Mouse (Mus musculus): ENCODE results near the gene Ggn. TPM values are rescaled to one million over a fixed set of nuclear protein-coding genes. Genes with fewer than 3 reads are reported as not detected.

The Ggn gene
- total and polyA plus RNA-seq, 2 experiments from 2014 or later, result 0.41 to 0.73 TPM

GRCm38 (mm10) chr7:29146625-29147367 is 23.2 kb upstream of the Ggn start:
- H3K27ac ChIP-seq, result no peak overlapping the region
- no peak for DNase-seq (ENCODE audit: low spot score)
- H3K9ac ChIP-seq (replicated peaks; ENCODE audit: low read length), result no peak overlapping the region
- H3K27me3 ChIP-seq (ENCODE audit: insufficient read depth, low read length), result no peaks in the 10 kb centered on the region
- ATAC-seq, result no peak
- no peak for TF ChIP-seq CTCF (IDR thresholded peaks at IDR 0.05; ENCODE audit: low read depth)
- no peaks in the 10 kb centered on the region for H3K4me1 ChIP-seq (ENCODE audit: insufficient read depth, low read length)
- 86% methylated on average over 7 of the region's 7 CpGs for WGBS
- H3K4me3 ChIP-seq (ENCODE audit: low read length), result no peak overlapping the region
- no peak overlapping the region for H3K4me2 ChIP-seq (ENCODE audit: low read depth, low read length)
- H3K9me3 ChIP-seq (ENCODE audit: low read length), result no peaks in the 10 kb centered on the region
- H3K36me3 ChIP-seq (ENCODE audit: insufficient read depth, low read length), result no peaks in the 10 kb centered on the region

- DNase-seq (ENCODE audit: low spot score) (no peak), ATAC-seq (no peak)
- H3K36me3 ChIP-seq (ENCODE audit: insufficient read depth, low read length), result no peaks in the 10 kb centered on the region
- 91% methylated on average over 15 of the region's 15 CpGs for WGBS
- H3K4me2 ChIP-seq (ENCODE audit: low read depth, low read length), result no peak overlapping the region
- H3K4me3 ChIP-seq (ENCODE audit: low read length), result no peak overlapping the region
- TF ChIP-seq CTCF (IDR thresholded peaks at IDR 0.05; ENCODE audit: low read depth), result no peak
- H3K4me1 ChIP-seq (ENCODE audit: insufficient read depth, low read length), result no peaks in the 10 kb centered on the region
- no peak overlapping the region for H3K27ac ChIP-seq
- no peak overlapping the region for H3K9ac ChIP-seq (replicated peaks; ENCODE audit: low read length)
- H3K27me3 ChIP-seq (ENCODE audit: insufficient read depth, low read length), result no peaks in the 10 kb centered on the region
- H3K9me3 ChIP-seq (ENCODE audit: low read length), result no peaks in the 10 kb centered on the region
Measured at GRCm38 (mm10) chr7:29148771-29149170, 21.2 kb upstream of the Ggn start.

GRCm38 (mm10) chr7:29151486-29151885 is 18.5 kb upstream of the Ggn start:
- 69% methylated on average over 10 of the region's 10 CpGs for WGBS
- no peaks in the 10 kb centered on the region for H3K36me3 ChIP-seq (ENCODE audit: insufficient read depth, low read length)

GRCm38 (mm10) chr7:29154018-29154720 is 15.8 kb upstream of the Ggn start:
- WGBS, result 96% methylated on average over 14 of the region's 14 CpGs
- H3K4me3 ChIP-seq (ENCODE audit: low read length), result no peak overlapping the region
- no peak; the same call in 1 of the 2 replicates for TF ChIP-seq CTCF (IDR thresholded peaks at IDR 0.05; ENCODE audit: low read depth)

More at GRCm38 (mm10) chr7:29151486-29151885, 18.5 kb upstream of the Ggn start:
- Histone ChIP-seq H3K4me1 (ENCODE audit: insufficient read depth, low read length) (0 out of 2 replicates have a peak, but pooled peaks cover under 1% of the 10 kb centered on the region), H3K27ac (no peak overlapping the region), H3K4me2 (ENCODE audit: low read depth, low read length) (no peak overlapping the region), H3K4me3 (ENCODE audit: low read length) (no peak overlapping the region), H3K9ac (replicated peaks; ENCODE audit: low read length) (no peak overlapping the region), H3K27me3 (ENCODE audit: insufficient read depth, low read length) (no peaks in the 10 kb centered on the region), H3K9me3 (ENCODE audit: low read length) (no peaks in the 10 kb centered on the region)
- TF ChIP-seq CTCF (IDR thresholded peaks at IDR 0.05; ENCODE audit: low read depth), result no peak
- DNase-seq (ENCODE audit: low spot score), result no peak
- ATAC-seq, result no peak

GRCm38 (mm10) chr7:29155196-29155837 is 14.7 kb upstream of the Ggn start:
- H3K27ac ChIP-seq, result peak overlapping the region; percentile 92
- H3K4me2 ChIP-seq (ENCODE audit: low read depth, low read length), result peak overlapping the region; percentile 92
- 0 out of 2 replicates have a peak, but pooled peaks cover 3% of the 10 kb centered on the region for H3K4me1 ChIP-seq (ENCODE audit: insufficient read depth, low read length)
- peak overlapping the region; percentile 82 for H3K4me3 ChIP-seq (ENCODE audit: low read length)
- DNase-seq (ENCODE audit: low spot score), result peak; percentile 92
- no peaks in the 10 kb centered on the region for H3K9me3 ChIP-seq (ENCODE audit: low read length)
- no peaks in the 10 kb centered on the region for H3K36me3 ChIP-seq (ENCODE audit: insufficient read depth, low read length)
- peak; percentile 91 for ATAC-seq
- WGBS, result 7% methylated on average over 36 of the region's 37 CpGs
- no peaks in the 10 kb centered on the region for H3K27me3 ChIP-seq (ENCODE audit: insufficient read depth, low read length)
- H3K9ac ChIP-seq (replicated peaks; ENCODE audit: low read length), result peak overlapping the region; percentile 80
- TF ChIP-seq CTCF (IDR thresholded peaks at IDR 0.05; ENCODE audit: low read depth), result no peak

More at GRCm38 (mm10) chr7:29154018-29154720, 15.8 kb upstream of the Ggn start:
- Histone ChIP-seq H3K36me3 (ENCODE audit: insufficient read depth, low read length) (no peaks in the 10 kb centered on the region), H3K9ac (replicated peaks; ENCODE audit: low read length) (no peak overlapping the region), H3K4me2 (ENCODE audit: low read depth, low read length) (no peak overlapping the region), H3K4me1 (ENCODE audit: insufficient read depth, low read length) (0 out of 2 replicates have a peak, but pooled peaks cover 3% of the 10 kb centered on the region), H3K27ac (no peak overlapping the region), H3K27me3 (ENCODE audit: insufficient read depth, low read length) (no peaks in the 10 kb centered on the region), H3K9me3 (ENCODE audit: low read length) (no peaks in the 10 kb centered on the region)
- ATAC-seq, result no peak
- DNase-seq (ENCODE audit: low spot score), result no peak
